Mouse (Mus musculus) liver, postnatal 0 days (tissue): Measurements from ENCODE around the gene Dpy19l3.

Experiments used
- CTCF ChIP-seq: sonication (generic); IDR thresholded peaks from 2 replicates; pipeline ENCODE4 v1.5.1; 2016; ENCODE audit warnings: antibody characterized with exemption, low read depth
- EP300 ChIP-seq: IDR thresholded peaks from 2 replicates; pipeline ENCODE4 v1.6.1; 2016; ENCODE audit warnings: antibody characterized with exemption, low read depth, mild to moderate bottlenecking

DNA sequence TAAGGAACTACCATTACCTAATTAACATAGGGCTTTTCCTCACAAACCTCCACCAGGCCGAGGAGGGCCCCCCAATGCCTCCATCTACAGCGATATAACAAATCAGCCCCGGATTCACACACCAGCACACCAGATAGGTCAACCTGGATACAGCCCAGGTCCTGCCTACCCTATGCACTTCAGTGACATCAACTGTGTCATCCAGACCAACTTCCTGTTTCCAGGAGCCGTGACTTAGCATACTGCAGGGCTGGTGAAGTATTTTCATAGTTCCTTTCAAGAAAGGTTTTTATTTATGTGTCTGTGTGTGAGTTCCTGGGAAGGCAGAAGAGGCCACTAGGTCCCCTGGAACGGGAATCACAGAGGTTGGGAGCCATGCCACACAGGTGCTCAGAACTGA is 43.9 kb downstream of the Dpy19l3 start:
- no peak for TF ChIP-seq CTCF
- no peak for TF ChIP-seq EP300
